Mouse (Mus musculus) myocyte (in vitro differentiated cells): ENCODE measurements around the gene Bnip3. TPM values are rescaled to one million over a fixed set of nuclear protein-coding genes. Genes with fewer than 3 reads are reported as not detected.

ENCODE experiments used
- H3K27me3 ChIP-seq: one replicate; pipeline ENCODE4 v1.6.1; 2011; ENCODE audit not compliant: control insufficient read depth, insufficient read depth, insufficient read length
- H3K36me3 ChIP-seq: one replicate; pipeline ENCODE4 v1.6.1; 2011; ENCODE audit not compliant: control insufficient read depth, insufficient read depth
- H3K4me2 ChIP-seq: one replicate; pipeline ENCODE4 v1.6.1; 2011; ENCODE audit warnings: low read depth, control low read depth
- H3K4me3 ChIP-seq: one replicate; pipeline ENCODE4 v1.5.1; 2011; ENCODE audit warnings: mild to moderate bottlenecking, control low read depth, moderate library complexity
- H3K79me2 ChIP-seq: one replicate; pipeline ENCODE4 v1.6.1; 2011; ENCODE audit not compliant: control insufficient read depth, insufficient read depth
- H3ac ChIP-seq: one replicate; pipeline ENCODE4 v1.6.1; 2011; ENCODE audit not compliant: control insufficient read depth, insufficient read length
- CEBPB ChIP-seq: IDR thresholded peaks from 2 replicates; pipeline ENCODE4 v1.6.1; 2011; ENCODE audit warnings: mild to moderate bottlenecking, moderate library complexity; ENCODE audit not compliant: poor library complexity, insufficient read depth, severe bottlenecking
- E2F4 ChIP-seq: IDR thresholded peaks from one replicate; pipeline ENCODE4 v1.6.1; 2011; ENCODE audit warnings: mild to moderate bottlenecking, control low read depth, moderate library complexity; ENCODE audit not compliant: insufficient read depth
- MAX ChIP-seq: IDR thresholded peaks from one replicate; pipeline ENCODE4 v1.6.1; 2011; ENCODE audit warnings: low read depth, mild to moderate bottlenecking, control low read depth
- MYOD1 ChIP-seq, 3 experiments: IDR thresholded peaks; one replicate each; pipeline ENCODE4 v1.6.1; 2011; ENCODE audit warnings: control low read depth in 2 of 3, low read depth in 2 of 3, mild to moderate bottlenecking in 2 of 3, moderate library complexity in 1 of 3; ENCODE audit not compliant: insufficient read length in 2 of 3, control insufficient read depth in 1 of 3
- MYOG ChIP-seq, 3 experiments: IDR thresholded peaks; one replicate each; pipeline ENCODE4 v1.6.1; 2011; ENCODE audit warnings: control low read depth in 2 of 3, low read depth in 2 of 3, mild to moderate bottlenecking in 2 of 3; ENCODE audit not compliant: insufficient read length in 2 of 3, control insufficient read depth in 1 of 3, insufficient read depth in 1 of 3
- POLR2A ChIP-seq: IDR thresholded peaks from one replicate; pipeline ENCODE4 v1.6.1; 2011; ENCODE audit warnings: low read depth, mild to moderate bottlenecking, control low read depth, moderate library complexity; ENCODE audit not compliant: insufficient read length
- POLR2AphosphoS2 ChIP-seq: IDR thresholded peaks from one replicate; pipeline ENCODE4 v1.6.1; 2011; ENCODE audit warnings: low read depth, control low read depth; ENCODE audit not compliant: insufficient read length
- REST ChIP-seq: IDR thresholded peaks from one replicate; pipeline ENCODE4 v1.6.1; 2011; ENCODE audit warnings: mild to moderate bottlenecking, control low read depth, moderate library complexity; ENCODE audit not compliant: insufficient read depth, insufficient read length
- SRF ChIP-seq: IDR thresholded peaks from one replicate; pipeline ENCODE4 v1.6.1; 2011; ENCODE audit warnings: low read depth; ENCODE audit not compliant: control insufficient read depth, insufficient read length
- TCF12 ChIP-seq: IDR thresholded peaks from one replicate; pipeline ENCODE4 v1.6.1; 2011; ENCODE audit warnings: mild to moderate bottlenecking, control low read depth; ENCODE audit not compliant: poor library complexity, insufficient read depth, severe bottlenecking
- TCF3 ChIP-seq: IDR thresholded peaks from one replicate; pipeline ENCODE4 v1.6.1; 2011; ENCODE audit warnings: low read depth, control low read depth; ENCODE audit not compliant: insufficient read length
- USF1 ChIP-seq: IDR thresholded peaks from one replicate; pipeline ENCODE4 v1.6.1; 2011; ENCODE audit warnings: low read depth, mild to moderate bottlenecking, control low read depth, moderate library complexity
- polyA plus RNA-seq: library from polyadenylated mRNA; unstranded; fragments of >200 nt; fragmentation: generic; extraction: Trizol; gene quantifications from one replicate; pipeline ENCODE4 v1.2.1, GENCODE M21; 2012; ENCODE audit warnings: missing spikeins

The Bnip3 gene
- polyA plus RNA-seq, 1 experiment = 49.7 TPM

DNA sequence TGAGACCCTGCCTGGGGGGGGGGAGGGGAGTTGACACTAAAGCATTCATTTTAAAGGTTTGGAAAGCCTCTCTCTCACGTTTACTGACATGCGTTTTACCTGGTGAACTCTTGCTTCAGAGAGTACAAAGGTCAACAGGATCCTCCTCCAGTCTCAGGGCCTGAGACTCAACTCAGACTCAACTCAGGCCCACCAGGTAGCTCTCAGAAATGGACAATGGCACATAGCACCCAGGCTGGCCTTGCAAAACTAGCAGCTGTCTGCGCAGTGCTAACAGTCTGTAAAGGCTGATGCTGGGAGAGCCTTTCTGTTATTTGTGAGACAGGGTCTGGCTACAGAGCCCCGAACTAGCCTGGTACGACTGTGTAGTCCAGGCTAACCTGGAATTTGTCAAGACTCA lies 1.3 kb downstream of the Bnip3 start:
- Histone ChIP-seq H3K27me3 (no peaks in the 10 kb centered on the region), H3K79me2 (peaks cover 55% of the 10 kb centered on the region), H3K4me3 (peak overlapping the region; percentile 49), H3ac (no peak overlapping the region), H3K4me2 (peak overlapping the region; percentile 98), H3K36me3 (no peaks in the 10 kb centered on the region)
- TF ChIP-seq CEBPB (no peak), POLR2A (no peak), MAX (no peak), TCF12 (no peak), MYOD1 (IDR thresholded peaks at IDR 0.05; ENCODE audit: control insufficient read depth in 1 of 3, insufficient read length in 2 of 3, low read depth in 2 of 3) (no peak), USF1 (no peak), POLR2AphosphoS2 (no peak), MYOG (IDR thresholded peaks at IDR 0.05; ENCODE audit: control insufficient read depth in 1 of 3, insufficient read depth in 1 of 3, insufficient read length in 2 of 3, low read depth in 2 of 3) (no peak), REST (no peak), SRF (no peak)

GRCm38 (mm10) chr7:138907043-138907442 lies 2.3 kb downstream of the Bnip3 start:
- Histone ChIP-seq H3K79me2 (peaks cover 64% of the 10 kb centered on the region), H3K4me3 (peak overlapping the region; percentile 49), H3K36me3 (no peaks in the 10 kb centered on the region), H3ac (no peak overlapping the region), H3K27me3 (no peaks in the 10 kb centered on the region), H3K4me2 (peak overlapping the region; percentile 98)
- TF ChIP-seq POLR2A (peak; percentile 69), POLR2AphosphoS2 (peak; percentile 70), SRF (no peak), MYOD1 (IDR thresholded peaks at IDR 0.05; ENCODE audit: control insufficient read depth in 1 of 3, insufficient read length in 2 of 3, low read depth in 2 of 3) (no peak), REST (no peak), TCF12 (no peak), USF1 (peak; percentile 79), E2F4 (no peak), MAX (no peak), MYOG (IDR thresholded peaks at IDR 0.05; ENCODE audit: control insufficient read depth in 1 of 3, insufficient read depth in 1 of 3, insufficient read length in 2 of 3, low read depth in 2 of 3) (peak in 1 of 3 experiments; percentile 5), CEBPB (no peak), TCF3 (no peak)

- TF ChIP-seq POLR2AphosphoS2 (no peak), USF1 (no peak), TCF3 (no peak), POLR2A (no peak), E2F4 (no peak), REST (no peak), TCF12 (no peak), MYOD1 (IDR thresholded peaks at IDR 0.05; ENCODE audit: control insufficient read depth in 1 of 3, insufficient read length in 2 of 3, low read depth in 2 of 3) (no peak), MAX (no peak), SRF (no peak), MYOG (IDR thresholded peaks at IDR 0.05; ENCODE audit: control insufficient read depth in 1 of 3, insufficient read depth in 1 of 3, insufficient read length in 2 of 3, low read depth in 2 of 3) (no peak), CEBPB (no peak)
- no peaks in the 10 kb centered on the region for H3K27me3 ChIP-seq
- H3K79me2 ChIP-seq = peaks cover 68% of the 10 kb centered on the region
- H3K4me2 ChIP-seq = peak overlapping the region; percentile 98
- peak overlapping the region; percentile 49 for H3K4me3 ChIP-seq
- no peaks in the 10 kb centered on the region for H3K36me3 ChIP-seq
- no peak overlapping the region for H3ac ChIP-seq
Observed at GRCm38 (mm10) chr7:138906441-138906840, 2.9 kb downstream of the Bnip3 start.

GRCm38 (mm10) chr7:138903886-138904435 lies 5.4 kb downstream of the Bnip3 start:
- Histone ChIP-seq H3K4me2 (peak overlapping the region; percentile 50), H3K36me3 (no peaks in the 10 kb centered on the region), H3K79me2 (peaks cover 68% of the 10 kb centered on the region), H3K27me3 (no peaks in the 10 kb centered on the region), H3ac (no peak overlapping the region), H3K4me3 (no peak overlapping the region)
- no peak for TF ChIP-seq TCF12
- TF ChIP-seq E2F4 = no peak
- TF ChIP-seq CEBPB = no peak
- TF ChIP-seq POLR2A = no peak

- no peak overlapping the region for H3K4me3 ChIP-seq
- H3K4me2 ChIP-seq = no peak overlapping the region
- H3K36me3 ChIP-seq = peaks cover 33% of the 10 kb centered on the region
- TF ChIP-seq TCF12 = no peak
- no peak for TF ChIP-seq CEBPB
- no peak for TF ChIP-seq USF1
- TF ChIP-seq MYOD1 (IDR thresholded peaks at IDR 0.05; ENCODE audit: control insufficient read depth in 1 of 3, insufficient read length in 2 of 3, low read depth in 2 of 3) = no peak
- TF ChIP-seq MYOG (IDR thresholded peaks at IDR 0.05; ENCODE audit: control insufficient read depth in 1 of 3, insufficient read depth in 1 of 3, insufficient read length in 2 of 3, low read depth in 2 of 3) = no peak
- TF ChIP-seq SRF = no peak
- no peak for TF ChIP-seq POLR2A
- TF ChIP-seq MAX = no peak
- TF ChIP-seq REST = no peak
- TF ChIP-seq E2F4 = no peak
- no peak for TF ChIP-seq TCF3
- TF ChIP-seq POLR2AphosphoS2 = no peak
- no peak overlapping the region for H3ac ChIP-seq
- H3K79me2 ChIP-seq = peaks cover 21% of the 10 kb centered on the region
- no peaks in the 10 kb centered on the region for H3K27me3 ChIP-seq
Observed at GRCm38 (mm10) chr7:138898743-138899142, 10.6 kb downstream of the Bnip3 start.
